Mouse (Mus musculus) CH12.LX (cell line): ENCODE measurements around the gene Zfp697.

Source experiments
- CTCF ChIP-seq, 2 experiments: IDR thresholded peaks in 1 of 2; conservative IDR thresholded peaks in 1 of 2; 2 replicates each; pipeline ENCODE4 v1.5.1; 2011 to 2012; ENCODE audit warnings: low read depth in 2 of 2, low read length in 2 of 2, improper control_type of control experiment in 1 of 2, inconsistent platforms in 1 of 2, mild to moderate bottlenecking in 1 of 2, moderate library complexity in 1 of 2
- EP300 ChIP-seq: IDR thresholded peaks from 2 replicates; pipeline ENCODE4 v1.6.1; 2011; ENCODE audit warnings: low read length, improper control_type of control experiment
- GABPA ChIP-seq: IDR thresholded peaks from 2 replicates; pipeline ENCODE4 v1.6.1; 2012; ENCODE audit warnings: low read depth, low read length, improper control_type of control experiment, inconsistent platforms; ENCODE audit not compliant: insufficient replicate concordance
- HCFC1 ChIP-seq: IDR thresholded peaks from 2 replicates; pipeline ENCODE4 v1.6.1; 2012; ENCODE audit warnings: low read depth, mild to moderate bottlenecking, inconsistent platforms, low read length, improper control_type of control experiment
- MAX ChIP-seq: IDR thresholded peaks from 2 replicates; pipeline ENCODE4 v1.6.1; 2011; ENCODE audit warnings: low read length, improper control_type of control experiment
- PAX5 ChIP-seq: IDR thresholded peaks from 2 replicates; pipeline ENCODE4 v1.6.1; 2012; ENCODE audit warnings: low read length, inconsistent platforms, mixed read lengths
- USF1 ChIP-seq: IDR thresholded peaks from 2 replicates; pipeline ENCODE4 v1.6.1; 2014; ENCODE audit warnings: low read depth, mild to moderate bottlenecking, inconsistent platforms, low read length, improper control_type of control experiment

DNA sequence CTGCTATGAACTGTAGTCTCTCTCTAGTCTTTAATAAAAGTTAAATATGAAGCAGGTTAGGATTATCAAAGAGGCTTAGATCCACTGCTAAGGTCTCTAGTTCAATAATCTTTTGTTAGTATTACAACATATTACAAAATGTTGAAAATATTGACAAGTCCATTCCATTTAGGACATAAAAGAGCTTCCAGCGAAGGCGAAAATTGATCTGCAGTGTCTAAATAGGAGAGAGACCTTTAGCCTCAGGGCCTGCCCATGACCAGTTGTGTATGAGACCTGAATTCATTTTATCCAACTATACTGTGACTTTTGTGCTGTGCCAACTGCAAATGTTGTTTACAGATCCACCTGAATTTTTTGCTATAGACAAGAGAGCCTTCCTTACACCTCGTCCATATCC, 247.4 kb downstream of the Zfp697 start:
- no peak for TF ChIP-seq CTCF (conservative IDR thresholded peaks at IDR 0.05 in 1 of 2, IDR thresholded peaks at IDR 0.05 in 1 of 2; ENCODE audit: low read depth in 2 of 2, low read length in 2 of 2)
- no peak for TF ChIP-seq GABPA
- TF ChIP-seq EP300, result no peak
- TF ChIP-seq HCFC1, result no peak
- TF ChIP-seq USF1, result no peak
- no peak for TF ChIP-seq PAX5
- TF ChIP-seq MAX, result no peak
